Mouse (Mus musculus): ENCODE results near the gene Megf11. TPM values are rescaled to one million over a fixed set of nuclear protein-coding genes. Genes with fewer than 3 reads are reported as not detected.
"Not testable (repeated sequence)": the region's sequence is repeated elsewhere in the genome, so short reads cannot be mapped to it uniquely, and the experiment has no call there.

Gene Megf11
- polyA plus RNA-seq, 1 experiment from 2014 or later = 0.65 TPM

- ATAC-seq (replicated peaks; ENCODE audit: insufficient number of reproducible peaks, low FRiP score, low TSS enrichment, low read depth) (no peak), DNase-seq (ENCODE audit: low spot score) (no peak)
- Histone ChIP-seq H3K4me3 (ENCODE audit: low read depth, low read length) (no peak overlapping the region), H3K9me3 (replicated peaks; ENCODE audit: control insufficient read depth, low read length) (no peaks in the 10 kb centered on the region), H3K27ac (replicated peaks; ENCODE audit: low read depth, low read length) (no peak overlapping the region), H3K27me3 (ENCODE audit: control insufficient read depth, insufficient read depth, low read length) (no peaks in the 10 kb centered on the region), H3K4me1 (ENCODE audit: control insufficient read depth, insufficient read depth, low read length) (no peaks in the 10 kb centered on the region), H3K36me3 (replicated peaks; ENCODE audit: control insufficient read depth, insufficient read depth, low read depth, low read length) (no peaks in the 10 kb centered on the region), H3K4me2 (ENCODE audit: low read depth, low read length) (no peak overlapping the region), H3K9ac (replicated peaks; ENCODE audit: low read length) (no peak overlapping the region)
Measured at GRCm38 (mm10) chr9:64703420-64703965, 318.1 kb downstream of the Megf11 start.

GRCm38 (mm10) chr9:64704073-64704840 is 318.8 kb downstream of the Megf11 start:
- DNase-seq (ENCODE audit: low spot score) (no peak), ATAC-seq (replicated peaks; ENCODE audit: insufficient number of reproducible peaks, low FRiP score, low TSS enrichment, low read depth) (no peak)
- no peak overlapping the region for H3K9ac ChIP-seq (replicated peaks; ENCODE audit: low read length)
- no peak overlapping the region for H3K27ac ChIP-seq (replicated peaks; ENCODE audit: low read depth, low read length)
- no peak overlapping the region for H3K4me2 ChIP-seq (ENCODE audit: low read depth, low read length)
- no peaks in the 10 kb centered on the region for H3K4me1 ChIP-seq (ENCODE audit: control insufficient read depth, insufficient read depth, low read length)
- no peaks in the 10 kb centered on the region for H3K9me3 ChIP-seq (replicated peaks; ENCODE audit: control insufficient read depth, low read length)
- WGBS = 84% methylated on average over 5 of the region's 5 CpGs
- no peak overlapping the region for H3K4me3 ChIP-seq (ENCODE audit: low read depth, low read length)
- no peaks in the 10 kb centered on the region for H3K36me3 ChIP-seq (replicated peaks; ENCODE audit: control insufficient read depth, insufficient read depth, low read depth, low read length)
- no peaks in the 10 kb centered on the region for H3K27me3 ChIP-seq (ENCODE audit: control insufficient read depth, insufficient read depth, low read length)

- H3K9ac ChIP-seq (replicated peaks; ENCODE audit: low read length); ATAC-seq (replicated peaks; ENCODE audit: insufficient number of reproducible peaks, low FRiP score, low TSS enrichment, low read depth); H3K4me3 ChIP-seq (ENCODE audit: low read depth, low read length); H3K27me3 ChIP-seq (ENCODE audit: control insufficient read depth, insufficient read depth, low read length); H3K4me2 ChIP-seq (ENCODE audit: low read depth, low read length); H3K9me3 ChIP-seq (replicated peaks; ENCODE audit: control insufficient read depth, low read length); H3K36me3 ChIP-seq (replicated peaks; ENCODE audit: control insufficient read depth, insufficient read depth, low read depth, low read length); H3K27ac ChIP-seq (replicated peaks; ENCODE audit: low read depth, low read length); DNase-seq (ENCODE audit: low spot score); H3K4me1 ChIP-seq (ENCODE audit: control insufficient read depth, insufficient read depth, low read length): not testable (repeated sequence)
- 88% methylated on average over 2 of the region's 5 CpGs for WGBS
Measured at GRCm38 (mm10) chr9:64710291-64710690, 324.9 kb downstream of the Megf11 start.

GRCm38 (mm10) chr9:64719526-64720163 is 334.2 kb downstream of the Megf11 start:
- DNase-seq (ENCODE audit: low spot score) (no peak), ATAC-seq (replicated peaks; ENCODE audit: insufficient number of reproducible peaks, low FRiP score, low TSS enrichment, low read depth) (no peak)
- 74% methylated on average over 5 of the region's 5 CpGs for WGBS
- H3K9ac ChIP-seq (replicated peaks; ENCODE audit: low read length) = no peak overlapping the region
- H3K36me3 ChIP-seq (replicated peaks; ENCODE audit: control insufficient read depth, insufficient read depth, low read depth, low read length) = no peaks in the 10 kb centered on the region
- no peaks in the 10 kb centered on the region for H3K9me3 ChIP-seq (replicated peaks; ENCODE audit: control insufficient read depth, low read length)
- H3K4me2 ChIP-seq (ENCODE audit: low read depth, low read length) = no peak overlapping the region
- no peaks in the 10 kb centered on the region for H3K27me3 ChIP-seq (ENCODE audit: control insufficient read depth, insufficient read depth, low read length)
- no peaks in the 10 kb centered on the region for H3K4me1 ChIP-seq (ENCODE audit: control insufficient read depth, insufficient read depth, low read length)
- no peak overlapping the region for H3K27ac ChIP-seq (replicated peaks; ENCODE audit: low read depth, low read length)
- H3K4me3 ChIP-seq (ENCODE audit: low read depth, low read length) = no peak overlapping the region

- Histone ChIP-seq H3K4me3 (ENCODE audit: low read depth, low read length) (no peak overlapping the region), H3K9ac (replicated peaks; ENCODE audit: low read length) (no peak overlapping the region), H3K4me1 (ENCODE audit: control insufficient read depth, insufficient read depth, low read length) (no peaks in the 10 kb centered on the region), H3K27me3 (ENCODE audit: control insufficient read depth, insufficient read depth, low read length) (no peaks in the 10 kb centered on the region), H3K27ac (replicated peaks; ENCODE audit: low read depth, low read length) (no peak overlapping the region), H3K4me2 (ENCODE audit: low read depth, low read length) (no peak overlapping the region), H3K9me3 (replicated peaks; ENCODE audit: control insufficient read depth, low read length) (no peaks in the 10 kb centered on the region), H3K36me3 (replicated peaks; ENCODE audit: control insufficient read depth, insufficient read depth, low read depth, low read length) (no peaks in the 10 kb centered on the region)
- ATAC-seq (replicated peaks; ENCODE audit: insufficient number of reproducible peaks, low FRiP score, low TSS enrichment, low read depth) (no peak), DNase-seq (ENCODE audit: low spot score) (no peak)
- 95% methylated on average over 5 of the region's 5 CpGs for WGBS
Measured at GRCm38 (mm10) chr9:64726454-64726853, 341.0 kb downstream of the Megf11 start.

- Histone ChIP-seq H3K9me3 (replicated peaks; ENCODE audit: control insufficient read depth, low read length) (no peaks in the 10 kb centered on the region), H3K4me1 (ENCODE audit: control insufficient read depth, insufficient read depth, low read length) (no peaks in the 10 kb centered on the region), H3K4me2 (ENCODE audit: low read depth, low read length) (no peak overlapping the region), H3K27ac (replicated peaks; ENCODE audit: low read depth, low read length) (no peak overlapping the region), H3K36me3 (replicated peaks; ENCODE audit: control insufficient read depth, insufficient read depth, low read depth, low read length) (no peaks in the 10 kb centered on the region), H3K4me3 (ENCODE audit: low read depth, low read length) (no peak overlapping the region), H3K9ac (replicated peaks; ENCODE audit: low read length) (no peak overlapping the region), H3K27me3 (ENCODE audit: control insufficient read depth, insufficient read depth, low read length) (no peaks in the 10 kb centered on the region)
- WGBS = 86% methylated on average over 3 of the region's 3 CpGs
- DNase-seq (ENCODE audit: low spot score) = no peak
- no peak for ATAC-seq (replicated peaks; ENCODE audit: insufficient number of reproducible peaks, low FRiP score, low TSS enrichment, low read depth)
Measured at GRCm38 (mm10) chr9:64731029-64731560, 345.7 kb downstream of the Megf11 start.

- no peaks in the 10 kb centered on the region for H3K36me3 ChIP-seq (replicated peaks; ENCODE audit: control insufficient read depth, insufficient read depth, low read depth, low read length)
- H3K27me3 ChIP-seq (ENCODE audit: control insufficient read depth, insufficient read depth, low read length) = no peaks in the 10 kb centered on the region
- H3K4me1 ChIP-seq (ENCODE audit: control insufficient read depth, insufficient read depth, low read length) = no peaks in the 10 kb centered on the region
- DNase-seq (ENCODE audit: low spot score) = no peak
- no peak for ATAC-seq (replicated peaks; ENCODE audit: insufficient number of reproducible peaks, low FRiP score, low TSS enrichment, low read depth)
- WGBS = 80% methylated on average over 6 of the region's 6 CpGs
- no peaks in the 10 kb centered on the region for H3K9me3 ChIP-seq (replicated peaks; ENCODE audit: control insufficient read depth, low read length)
- no peak overlapping the region for H3K9ac ChIP-seq (replicated peaks; ENCODE audit: low read length)
- no peak overlapping the region for H3K27ac ChIP-seq (replicated peaks; ENCODE audit: low read depth, low read length)
- H3K4me2 ChIP-seq (ENCODE audit: low read depth, low read length) = no peak overlapping the region
- H3K4me3 ChIP-seq (ENCODE audit: low read depth, low read length) = no peak overlapping the region
Measured at GRCm38 (mm10) chr9:64734166-64734565, 348.7 kb downstream of the Megf11 start.

- DNase-seq (ENCODE audit: low spot score); H3K4me2 ChIP-seq (ENCODE audit: low read depth, low read length); H3K4me3 ChIP-seq (ENCODE audit: low read depth, low read length); H3K27me3 ChIP-seq (ENCODE audit: control insufficient read depth, insufficient read depth, low read length); H3K9ac ChIP-seq (replicated peaks; ENCODE audit: low read length); ATAC-seq (replicated peaks; ENCODE audit: insufficient number of reproducible peaks, low FRiP score, low TSS enrichment, low read depth); H3K4me1 ChIP-seq (ENCODE audit: control insufficient read depth, insufficient read depth, low read length); H3K9me3 ChIP-seq (replicated peaks; ENCODE audit: control insufficient read depth, low read length); H3K36me3 ChIP-seq (replicated peaks; ENCODE audit: control insufficient read depth, insufficient read depth, low read depth, low read length); H3K27ac ChIP-seq (replicated peaks; ENCODE audit: low read depth, low read length): not testable (repeated sequence)
- WGBS = 88% methylated on average over 7 of the region's 7 CpGs
Measured at GRCm38 (mm10) chr9:64734992-64735391, 349.6 kb downstream of the Megf11 start.
